Mouse (Mus musculus): ENCODE measurements around the gene Vpreb1.
"Not testable (repeated sequence)": the region's sequence is repeated elsewhere in the genome, so short reads cannot be mapped to it uniquely, and the experiment has no call there.

Vpreb1 gene

GRCm38 (mm10) chr16:16870617-16871331 lies at the start of gene Vpreb1, which contains the start of gene Top3b:
Vpreb1 (minus strand) TSS chr16:16870843.
Top3b (plus strand) TSS chr16:16870736.
- DNase-seq: peak; percentile 82 to 84

- no peak for DNase-seq
These were observed 47.9 kb upstream of the Vpreb1 start for GRCm38 (mm10) chr16:16918441-16919117.

GRCm38 (mm10) chr16:16913440-16913839 lies 42.8 kb upstream of the Vpreb1 start:
- DNase-seq: no peak

GRCm38 (mm10) chr16:16911641-16912597 lies 41.3 kb upstream of the Vpreb1 start:
- DNase-seq: peak; percentile 45 to 61

GRCm38 (mm10) chr16:16907799-16908198 lies 37.2 kb upstream of the Vpreb1 start:
- no peak for DNase-seq

GRCm38 (mm10) chr16:16903188-16903587 lies 32.5 kb upstream of the Vpreb1 start:
- no peak for DNase-seq

- DNase-seq: no peak
These were observed 31.7 kb upstream of the Vpreb1 start for GRCm38 (mm10) chr16:16902329-16902728.

GRCm38 (mm10) chr16:16897056-16897584 lies 26.5 kb upstream of the Vpreb1 start:
- no peak for DNase-seq

- peak; percentile 92 to 94 for DNase-seq
These were observed 25.9 kb upstream of the Vpreb1 start, which contains the start of gene Ppm1f for GRCm38 (mm10) chr16:16896382-16897055. Ppm1f (plus strand) TSS chr16:16896469.

GRCm38 (mm10) chr16:16896015-16896381 lies 25.4 kb upstream of the Vpreb1 start:
- DNase-seq: no peak

GRCm38 (mm10) chr16:16892366-16892765 lies 21.7 kb upstream of the Vpreb1 start:
- no peak for DNase-seq

GRCm38 (mm10) chr16:16888341-16888740 lies 17.7 kb upstream of the Vpreb1 start:
- no peak for DNase-seq

GRCm38 (mm10) chr16:16879025-16879424 lies 8.4 kb upstream of the Vpreb1 start:
- no peak for DNase-seq

- no peak for DNase-seq
These were observed 414 bp downstream of the Vpreb1 start for GRCm38 (mm10) chr16:16870241-16870616.

GRCm38 (mm10) chr16:16865696-16866561 lies 4.7 kb downstream of the Vpreb1 start:
- no peak for DNase-seq

GRCm38 (mm10) chr16:16865217-16865616 lies 5.4 kb downstream of the Vpreb1 start:
- no peak for DNase-seq

GRCm38 (mm10) chr16:16863978-16864377 lies 6.7 kb downstream of the Vpreb1 start, which contains the start of gene Igll1:
Igll1 (minus strand) TSS chr16:16863985.
- no peak for DNase-seq

GRCm38 (mm10) chr16:16862288-16862687 lies 8.4 kb downstream of the Vpreb1 start:
- no peak for DNase-seq

- DNase-seq: no peak
These were observed 13.7 kb downstream of the Vpreb1 start for GRCm38 (mm10) chr16:16856731-16857476.

GRCm38 (mm10) chr16:16856054-16856453 lies 14.6 kb downstream of the Vpreb1 start:
- DNase-seq: not testable (repeated sequence)

Data from thymus, adult 18-20 months (tissue).